Mouse (Mus musculus): ENCODE measurements around the gene Hrasls. TPM values are rescaled to one million over a fixed set of nuclear protein-coding genes. Genes with fewer than 3 reads are reported as not detected.

Gene Hrasls
- total RNA-seq, 1 experiment from 2014 or later: not detected

Other genes starting within 250 kb of the Hrasls start
- gene Atp13a5, start 169.0 kb downstream of the Hrasls start, total RNA-seq (2017): not detected in 2 replicates

Data from common myeloid progenitor, adult 5-6 weeks (primary cell).